Mouse (Mus musculus): Measurements from ENCODE around the gene Syde2. TPM values are rescaled to one million over a fixed set of nuclear protein-coding genes. Genes with fewer than 3 reads are reported as not detected.

The Syde2 gene
- polyA plus RNA-seq, 1 experiment = 2.6 TPM

- Histone ChIP-seq H3ac (ENCODE audit: control insufficient read depth, insufficient read length, low read depth) (no peak overlapping the region), H3K36me3 (ENCODE audit: control insufficient read depth, insufficient read depth) (peaks cover 5% of the 10 kb centered on the region), H3K4me3 (ENCODE audit: insufficient read depth, poor library complexity, severe bottlenecking) (no peak overlapping the region), H3K79me3 (ENCODE audit: low read depth) (no peaks in the 10 kb centered on the region), H3K27me3 (ENCODE audit: control insufficient read depth, insufficient read depth, insufficient read length) (no peaks in the 10 kb centered on the region), H3K79me2 (ENCODE audit: control insufficient read depth, insufficient read depth) (no peaks in the 10 kb centered on the region)
- no peak for TF ChIP-seq MYOG (IDR thresholded peaks at IDR 0.05; ENCODE audit: control insufficient read depth, extremely low read depth, insufficient read length)
- TF ChIP-seq USF1 (IDR thresholded peaks at IDR 0.05; ENCODE audit: low read depth) = peak; percentile 63
Observed at GRCm38 (mm10) chr3:146009859-146010645, 22.4 kb downstream of the Syde2 start.

GRCm38 (mm10) chr3:146010751-146011150 is 23.1 kb downstream of the Syde2 start:
- H3K79me2 ChIP-seq (ENCODE audit: control insufficient read depth, insufficient read depth) = no peaks in the 10 kb centered on the region
- no peak overlapping the region for H3K4me3 ChIP-seq (ENCODE audit: insufficient read depth, poor library complexity, severe bottlenecking)
- H3K27me3 ChIP-seq (ENCODE audit: control insufficient read depth, insufficient read depth, insufficient read length) = no peaks in the 10 kb centered on the region
- H3K79me3 ChIP-seq (ENCODE audit: low read depth) = no peaks in the 10 kb centered on the region
- peaks cover 5% of the 10 kb centered on the region for H3K36me3 ChIP-seq (ENCODE audit: control insufficient read depth, insufficient read depth)
- no peak for TF ChIP-seq MAX (IDR thresholded peaks at IDR 0.05)
- TF ChIP-seq USF1 (IDR thresholded peaks at IDR 0.05; ENCODE audit: low read depth) = no peak
- no peak for TF ChIP-seq FOSL1 (IDR thresholded peaks at IDR 0.05; ENCODE audit: insufficient read depth, low read length, poor library complexity, severe bottlenecking)
- TF ChIP-seq MYOD1 (IDR thresholded peaks at IDR 0.05; ENCODE audit: control insufficient read depth, insufficient read length, low read depth) = no peak
- no peak for TF ChIP-seq MYOG (IDR thresholded peaks at IDR 0.05; ENCODE audit: control insufficient read depth, extremely low read depth, insufficient read length)
- TF ChIP-seq CTCF (IDR thresholded peaks at IDR 0.05; ENCODE audit: control insufficient read depth, insufficient read depth, insufficient read length) = no peak
- TF ChIP-seq CEBPB (IDR thresholded peaks at IDR 0.05; ENCODE audit: low read depth) = no peak
- H3ac ChIP-seq (ENCODE audit: control insufficient read depth, insufficient read length, low read depth) = no peak overlapping the region

GRCm38 (mm10) chr3:146011544-146012218 is 24.0 kb downstream of the Syde2 start:
- Histone ChIP-seq H3K27me3 (ENCODE audit: control insufficient read depth, insufficient read depth, insufficient read length) (no peaks in the 10 kb centered on the region), H3K4me3 (ENCODE audit: insufficient read depth, poor library complexity, severe bottlenecking) (no peak overlapping the region), H3ac (ENCODE audit: control insufficient read depth, insufficient read length, low read depth) (no peak overlapping the region), H3K79me3 (ENCODE audit: low read depth) (no peaks in the 10 kb centered on the region), H3K79me2 (ENCODE audit: control insufficient read depth, insufficient read depth) (no peaks in the 10 kb centered on the region), H3K36me3 (ENCODE audit: control insufficient read depth, insufficient read depth) (peaks cover 5% of the 10 kb centered on the region)
- TF ChIP-seq FOSL1 (IDR thresholded peaks at IDR 0.05; ENCODE audit: insufficient read depth, low read length, poor library complexity, severe bottlenecking) (no peak), MAX (IDR thresholded peaks at IDR 0.05) (no peak), MYOG (IDR thresholded peaks at IDR 0.05; ENCODE audit: control insufficient read depth, extremely low read depth, insufficient read length) (no peak), CEBPB (IDR thresholded peaks at IDR 0.05; ENCODE audit: low read depth) (no peak), CTCF (IDR thresholded peaks at IDR 0.05; ENCODE audit: control insufficient read depth, insufficient read depth, insufficient read length) (no peak), MYOD1 (IDR thresholded peaks at IDR 0.05; ENCODE audit: control insufficient read depth, insufficient read length, low read depth) (no peak), USF1 (IDR thresholded peaks at IDR 0.05; ENCODE audit: low read depth) (no peak)

GRCm38 (mm10) chr3:146013490-146013889 is 25.8 kb downstream of the Syde2 start:
- H3K4me3 ChIP-seq (ENCODE audit: insufficient read depth, poor library complexity, severe bottlenecking) = no peak overlapping the region
- TF ChIP-seq MYOD1 (IDR thresholded peaks at IDR 0.05; ENCODE audit: control insufficient read depth, insufficient read length, low read depth) (no peak), USF1 (IDR thresholded peaks at IDR 0.05; ENCODE audit: low read depth) (no peak), CTCF (IDR thresholded peaks at IDR 0.05; ENCODE audit: control insufficient read depth, insufficient read depth, insufficient read length) (no peak), MYOG (IDR thresholded peaks at IDR 0.05; ENCODE audit: control insufficient read depth, extremely low read depth, insufficient read length) (no peak), CEBPB (IDR thresholded peaks at IDR 0.05; ENCODE audit: low read depth) (no peak), FOSL1 (IDR thresholded peaks at IDR 0.05; ENCODE audit: insufficient read depth, low read length, poor library complexity, severe bottlenecking) (no peak), MAX (IDR thresholded peaks at IDR 0.05) (no peak)
- no peaks in the 10 kb centered on the region for H3K79me3 ChIP-seq (ENCODE audit: low read depth)
- no peak overlapping the region for H3ac ChIP-seq (ENCODE audit: control insufficient read depth, insufficient read length, low read depth)
- peaks cover 5% of the 10 kb centered on the region for H3K36me3 ChIP-seq (ENCODE audit: control insufficient read depth, insufficient read depth)
- no peaks in the 10 kb centered on the region for H3K79me2 ChIP-seq (ENCODE audit: control insufficient read depth, insufficient read depth)
- H3K27me3 ChIP-seq (ENCODE audit: control insufficient read depth, insufficient read depth, insufficient read length) = no peaks in the 10 kb centered on the region

- Histone ChIP-seq H3K36me3 (ENCODE audit: control insufficient read depth, insufficient read depth) (peaks cover 5% of the 10 kb centered on the region), H3K4me3 (ENCODE audit: insufficient read depth, poor library complexity, severe bottlenecking) (no peak overlapping the region), H3ac (ENCODE audit: control insufficient read depth, insufficient read length, low read depth) (no peak overlapping the region), H3K79me2 (ENCODE audit: control insufficient read depth, insufficient read depth) (no peaks in the 10 kb centered on the region), H3K79me3 (ENCODE audit: low read depth) (no peaks in the 10 kb centered on the region), H3K27me3 (ENCODE audit: control insufficient read depth, insufficient read depth, insufficient read length) (no peaks in the 10 kb centered on the region)
- no peak for TF ChIP-seq USF1 (IDR thresholded peaks at IDR 0.05; ENCODE audit: low read depth)
- TF ChIP-seq MYOG (IDR thresholded peaks at IDR 0.05; ENCODE audit: control insufficient read depth, extremely low read depth, insufficient read length) = no peak
- TF ChIP-seq MAX (IDR thresholded peaks at IDR 0.05) = no peak
- no peak for TF ChIP-seq MYOD1 (IDR thresholded peaks at IDR 0.05; ENCODE audit: control insufficient read depth, insufficient read length, low read depth)
- TF ChIP-seq CEBPB (IDR thresholded peaks at IDR 0.05; ENCODE audit: low read depth) = no peak
- TF ChIP-seq FOSL1 (IDR thresholded peaks at IDR 0.05; ENCODE audit: insufficient read depth, low read length, poor library complexity, severe bottlenecking) = no peak
- no peak for TF ChIP-seq CTCF (IDR thresholded peaks at IDR 0.05; ENCODE audit: control insufficient read depth, insufficient read depth, insufficient read length)
Observed at GRCm38 (mm10) chr3:146014321-146014720, 26.7 kb downstream of the Syde2 start.
